Mouse (Mus musculus) embryonic facial prominence, embryonic 12.5 days (tissue): ENCODE results near the gene Car15. TPM values are rescaled to one million over a fixed set of nuclear protein-coding genes. Genes with fewer than 3 reads are reported as not detected.

Experiments used
- ATAC-seq: fragments of 200-750 bp; cut with Nextera tagmentation; 2 replicates; pipeline ENCODE4 v1.8.0; 2017; ENCODE audit not compliant: insufficient number of reproducible peaks, insufficient read depth, low FRiP score, low TSS enrichment
- H3K27ac ChIP-seq: fragments of 300-500 bp; sonication (generic); 2 replicates; pipeline ENCODE4 v1.5.1; 2016; ENCODE audit warnings: mild to moderate bottlenecking
- H3K27me3 ChIP-seq: fragments of 300-500 bp; sonication (generic); 2 replicates; pipeline ENCODE4 v1.6.1; 2016; ENCODE audit warnings: mild to moderate bottlenecking, moderate library complexity
- H3K36me3 ChIP-seq: fragments of 300-500 bp; sonication (generic); 2 replicates; pipeline ENCODE4 v1.6.1; 2016; ENCODE audit warnings: mild to moderate bottlenecking
- H3K4me1 ChIP-seq: fragments of 300-500 bp; sonication (generic); 2 replicates; pipeline ENCODE4 v1.6.1; 2016
- H3K4me2 ChIP-seq: fragments of 300-500 bp; sonication (generic); replicated peaks from 2 replicates; pipeline ENCODE4 v1.6.1; 2016; ENCODE audit warnings: mild to moderate bottlenecking, moderate library complexity
- H3K4me3 ChIP-seq: fragments of 300-500 bp; sonication (generic); 2 replicates; pipeline ENCODE4 v1.5.1; 2016; ENCODE audit warnings: mild to moderate bottlenecking
- H3K9ac ChIP-seq: fragments of 300-500 bp; sonication (generic); 2 replicates; pipeline ENCODE4 v1.6.1; 2016; ENCODE audit warnings: mild to moderate bottlenecking, moderate library complexity
- H3K9me3 ChIP-seq: fragments of 300-500 bp; sonication (generic); 2 replicates; pipeline ENCODE4 v1.6.1; 2016; ENCODE audit warnings: mild to moderate bottlenecking, moderate library complexity
- WGBS: fragments of 180-500 bp; shearing (Covaris S2); methylation state at CpG from one replicate; pipeline ENCODE4 v1.1.7; 2016; 5-methylcytosine and 5-hydroxymethylcytosine counted together
- polyA plus RNA-seq: library from polyadenylated mRNA; unstranded; fragments of >200 nt; fragmentation: Nextera tagmentation; extraction: Ambion mirVana; gene quantifications from 2 replicates; pipeline ENCODE4 v1.2.1, GENCODE M21; 2016

The Car15 gene
- polyA plus RNA-seq, 1 experiment from 2014 or later, result 3.3 TPM

DNA sequence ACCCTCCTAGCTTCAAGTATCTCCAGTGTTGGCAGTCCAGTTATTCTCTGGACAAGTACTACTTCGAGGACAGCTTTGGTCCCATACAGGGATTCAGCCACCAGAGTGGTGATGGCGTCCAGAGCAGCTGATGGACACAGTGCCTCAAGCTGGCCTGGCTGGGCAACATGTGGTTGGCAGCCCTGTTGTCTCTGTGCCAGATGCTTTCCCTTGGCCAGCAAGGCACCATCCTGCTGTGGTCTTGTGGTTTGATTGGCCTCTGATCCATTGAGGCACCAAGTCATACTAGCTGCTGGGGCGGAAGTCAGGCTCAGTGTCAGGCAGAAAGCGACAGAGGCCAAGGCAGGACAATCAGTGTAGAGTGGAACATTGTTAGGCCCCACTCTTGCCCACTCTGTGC lies 29.0 kb downstream of the Car15 start:
- H3K9me3 ChIP-seq, result no peaks in the 10 kb centered on the region
- 77% methylated on average over 4 of the region's 4 CpGs for WGBS
- peak overlapping the region; percentile 95 for H3K27ac ChIP-seq
- no peak overlapping the region for H3K4me3 ChIP-seq
- no peak overlapping the region for H3K9ac ChIP-seq
- 0 out of 2 replicates have a peak, but pooled peaks cover 6% of the 10 kb centered on the region for H3K36me3 ChIP-seq
- no peak for ATAC-seq
- H3K4me2 ChIP-seq, result no peak overlapping the region
- H3K4me1 ChIP-seq, result peaks cover 67% of the 10 kb centered on the region
- peaks cover 26% of the 10 kb centered on the region; the same call in 1 of the 2 replicates for H3K27me3 ChIP-seq

GRCm38 (mm10) chr16:17807192-17808009 lies 30.8 kb downstream of the Car15 start:
- peaks cover 37% of the 10 kb centered on the region for H3K27me3 ChIP-seq
- peak overlapping the region; percentile 39 for H3K4me3 ChIP-seq
- no peaks in the 10 kb centered on the region for H3K9me3 ChIP-seq
- ATAC-seq, result peak; percentile 64; the same call in 1 of the 2 replicates
- peak overlapping the region; percentile 75 for H3K4me2 ChIP-seq
- WGBS, result 3% methylated on average over 73 of the region's 73 CpGs
- H3K9ac ChIP-seq, result peak overlapping the region; percentile 75
- H3K36me3 ChIP-seq, result peaks cover 18% of the 10 kb centered on the region
- H3K27ac ChIP-seq, result peak overlapping the region; percentile 80
- peaks cover 84% of the 10 kb centered on the region for H3K4me1 ChIP-seq

- peaks cover 91% of the 10 kb centered on the region for H3K4me1 ChIP-seq
- H3K36me3 ChIP-seq, result peaks cover 18% of the 10 kb centered on the region
- H3K4me2 ChIP-seq, result peak overlapping the region; percentile 75
- ATAC-seq, result no peak
- peak overlapping the region; percentile 39 for H3K4me3 ChIP-seq
- H3K27ac ChIP-seq, result peak overlapping the region; percentile 80
- peaks cover 44% of the 10 kb centered on the region for H3K27me3 ChIP-seq
- H3K9me3 ChIP-seq, result no peaks in the 10 kb centered on the region
- WGBS, result 4% methylated on average over 50 of the region's 50 CpGs
- peak overlapping the region; percentile 75 for H3K9ac ChIP-seq
Observed at GRCm38 (mm10) chr16:17806581-17807191, 31.5 kb downstream of the Car15 start.

- WGBS, result 27% methylated on average over 7 of the region's 7 CpGs
- Histone ChIP-seq H3K4me1 (peaks cover 97% of the 10 kb centered on the region), H3K27ac (no peak overlapping the region), H3K27me3 (peaks cover 51% of the 10 kb centered on the region), H3K9ac (peak overlapping the region; percentile 21), H3K9me3 (no peaks in the 10 kb centered on the region), H3K4me3 (peak overlapping the region; percentile 29; the same call in 1 of the 2 replicates), H3K4me2 (peak overlapping the region; percentile 47), H3K36me3 (peaks cover 18% of the 10 kb centered on the region)
- ATAC-seq, result no peak
Observed at GRCm38 (mm10) chr16:17804982-17805381, 33.2 kb downstream of the Car15 start.

DNA sequence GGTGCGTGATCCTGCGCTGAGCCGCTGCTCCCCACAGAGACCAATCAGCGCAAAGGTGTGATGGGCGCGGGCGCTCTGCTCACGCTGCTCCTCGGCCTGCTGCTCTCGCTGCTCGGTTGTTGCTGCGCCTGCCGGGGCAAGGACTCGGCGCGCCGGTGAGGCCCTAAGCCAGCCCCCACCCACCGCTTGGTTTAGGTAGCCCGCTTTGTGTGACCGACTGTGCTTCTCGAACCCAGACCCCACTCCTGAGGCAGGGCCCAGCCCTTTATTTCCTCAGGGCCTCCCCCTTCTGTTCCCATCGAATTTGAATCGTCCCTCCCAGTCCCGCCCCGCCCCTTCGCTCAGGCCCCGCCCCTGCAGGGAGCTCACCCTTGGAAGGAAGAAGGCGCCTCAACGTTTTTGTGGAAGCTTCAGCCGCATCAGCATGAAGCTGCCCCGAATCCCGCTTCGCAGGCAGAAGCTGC lies 33.7 kb downstream of the Car15 start:
- Histone ChIP-seq H3K4me2 (peak overlapping the region; percentile 47), H3K9me3 (no peaks in the 10 kb centered on the region), H3K4me3 (peak overlapping the region; percentile 29), H3K27me3 (peaks cover 53% of the 10 kb centered on the region), H3K27ac (no peak overlapping the region), H3K9ac (peak overlapping the region; percentile 21), H3K4me1 (peaks cover 97% of the 10 kb centered on the region), H3K36me3 (peaks cover 18% of the 10 kb centered on the region)
- ATAC-seq, result no peak
- WGBS, result 5% methylated on average over 33 of the region's 33 CpGs

GRCm38 (mm10) chr16:17803675-17804448 lies 34.3 kb downstream of the Car15 start:
- Histone ChIP-seq H3K9me3 (no peaks in the 10 kb centered on the region), H3K4me2 (peak overlapping the region; percentile 50), H3K9ac (peak overlapping the region; percentile 42; the same call in 1 of the 2 replicates), H3K27me3 (peaks cover 59% of the 10 kb centered on the region), H3K4me3 (peak overlapping the region; percentile 29), H3K4me1 (peaks cover 97% of the 10 kb centered on the region), H3K27ac (no peak overlapping the region), H3K36me3 (peaks cover 18% of the 10 kb centered on the region)
- no peak for ATAC-seq
- WGBS, result 15% methylated on average over 33 of the region's 33 CpGs

- Histone ChIP-seq H3K27ac (no peak overlapping the region), H3K27me3 (peaks cover 54% of the 10 kb centered on the region), H3K4me3 (peak overlapping the region; percentile 29), H3K36me3 (peaks cover 12% of the 10 kb centered on the region), H3K4me1 (peaks cover 93% of the 10 kb centered on the region), H3K9me3 (no peaks in the 10 kb centered on the region), H3K9ac (peak overlapping the region; percentile 42; the same call in 1 of the 2 replicates), H3K4me2 (peak overlapping the region; percentile 50)
- WGBS, result 5% methylated on average over 83 of the region's 83 CpGs
- no peak for ATAC-seq
Observed at GRCm38 (mm10) chr16:17802839-17803674, 35.1 kb downstream of the Car15 start.

DNA sequence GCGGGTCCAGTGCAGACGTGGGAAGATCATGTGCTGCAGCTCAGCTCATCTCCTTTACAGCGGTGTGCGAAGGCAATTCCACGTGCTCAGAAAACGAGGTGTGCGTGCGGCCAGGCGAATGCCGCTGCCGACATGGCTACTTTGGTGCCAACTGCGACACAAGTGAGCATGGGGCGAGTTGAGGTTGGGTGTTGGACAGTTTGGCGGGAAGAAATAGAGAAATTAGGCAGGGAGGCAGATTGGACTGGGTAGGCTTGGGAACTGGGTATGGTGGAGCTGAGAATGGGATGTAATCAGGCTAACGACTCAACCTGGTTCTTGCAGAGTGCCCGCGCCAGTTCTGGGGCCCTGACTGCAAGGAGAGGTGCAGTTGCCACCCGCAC lies 35.7 kb downstream of the Car15 start:
- H3K4me2 ChIP-seq, result peak overlapping the region; percentile 50
- peak overlapping the region; percentile 29 for H3K4me3 ChIP-seq
- no peaks in the 10 kb centered on the region for H3K9me3 ChIP-seq
- H3K27ac ChIP-seq, result no peak overlapping the region
- H3K9ac ChIP-seq, result peak overlapping the region; percentile 42; the same call in 1 of the 2 replicates
- H3K27me3 ChIP-seq, result peaks cover 56% of the 10 kb centered on the region
- ATAC-seq, result no peak
- WGBS, result 9% methylated on average over 18 of the region's 18 CpGs
- H3K4me1 ChIP-seq, result peaks cover 87% of the 10 kb centered on the region
- peaks cover 12% of the 10 kb centered on the region for H3K36me3 ChIP-seq

GRCm38 (mm10) chr16:17801777-17802455 lies 36.2 kb downstream of the Car15 start:
- Histone ChIP-seq H3K27me3 (peaks cover 59% of the 10 kb centered on the region), H3K4me2 (peak overlapping the region; percentile 50; the same call in 1 of the 2 replicates), H3K36me3 (peaks cover 12% of the 10 kb centered on the region), H3K9me3 (no peaks in the 10 kb centered on the region), H3K4me3 (peak overlapping the region; percentile 29; the same call in 1 of the 2 replicates), H3K27ac (no peak overlapping the region), H3K4me1 (peaks cover 81% of the 10 kb centered on the region), H3K9ac (no peak overlapping the region)
- ATAC-seq, result no peak
- 13% methylated on average over 7 of the region's 7 CpGs for WGBS

- Histone ChIP-seq H3K4me3 (peak overlapping the region; percentile 79; the same call in 1 of the 2 replicates), H3K4me2 (peak overlapping the region; percentile 79), H3K27ac (no peak overlapping the region), H3K27me3 (peaks cover 42% of the 10 kb centered on the region), H3K9ac (0 out of 2 replicates have a peak overlapping the region, but pooled peaks have one; percentile 92), H3K9me3 (no peaks in the 10 kb centered on the region), H3K36me3 (peaks cover 12% of the 10 kb centered on the region), H3K4me1 (peaks cover 72% of the 10 kb centered on the region)
- no peak for ATAC-seq
Observed at GRCm38 (mm10) chr16:17799584-17799983, 38.6 kb downstream of the Car15 start.
